Mouse (Mus musculus): Measurements from ENCODE around the gene Glis3.

GRCm38 (mm10) chr19:28656882-28657281, 23.0 kb downstream of the Glis3 start:
- TF ChIP-seq GATA1 (IDR thresholded peaks at IDR 0.05; ENCODE audit: borderline replicate concordance, low read length) (no peak), CTCF (IDR thresholded peaks at IDR 0.05; ENCODE audit: low read depth, low read length) (no peak), TAL1 (conservative IDR thresholded peaks at IDR 0.05; ENCODE audit: low read depth, low read length) (no peak), GATA2 (IDR thresholded peaks at IDR 0.05; ENCODE audit: borderline replicate concordance, low read depth, low read length) (no peak)
